Mouse (Mus musculus) adrenal gland, adult 18-20 months (tissue): Measurements from ENCODE around the gene Lin37. TPM values are rescaled to one million over a fixed set of nuclear protein-coding genes. Genes with fewer than 3 reads are reported as not detected.

ENCODE experiments used
- DNase-seq, 2 experiments: peaks; one replicate each; pipeline ENCODE4 v3.0.0; 2021 to 2022; ENCODE audit warnings: low spot score in 2 of 2
- microRNA-seq, 2 experiments: library from miRNA; unstranded; fragments of <30 nt; microRNA quantifications; one replicate each; pipeline ENCODE4 v1.2.0; 2021; ENCODE audit warnings: borderline number of aligned reads in 2 of 2
- total RNA-seq, 2 experiments: library from RNA; stranded (reverse); gene quantifications; 1 replicate in 1 of 2; 2 replicates in 1 of 2; pipeline ENCODE4 v1.2.3; 2021

Lin37 gene
- total RNA-seq, 2 experiments from 2014 or later = 47.0 to 59.3 TPM

- no peak for DNase-seq
These were observed 41.3 kb downstream of the Lin37 start for GRCm38 (mm10) chr7:30518325-30518724.

DNA sequence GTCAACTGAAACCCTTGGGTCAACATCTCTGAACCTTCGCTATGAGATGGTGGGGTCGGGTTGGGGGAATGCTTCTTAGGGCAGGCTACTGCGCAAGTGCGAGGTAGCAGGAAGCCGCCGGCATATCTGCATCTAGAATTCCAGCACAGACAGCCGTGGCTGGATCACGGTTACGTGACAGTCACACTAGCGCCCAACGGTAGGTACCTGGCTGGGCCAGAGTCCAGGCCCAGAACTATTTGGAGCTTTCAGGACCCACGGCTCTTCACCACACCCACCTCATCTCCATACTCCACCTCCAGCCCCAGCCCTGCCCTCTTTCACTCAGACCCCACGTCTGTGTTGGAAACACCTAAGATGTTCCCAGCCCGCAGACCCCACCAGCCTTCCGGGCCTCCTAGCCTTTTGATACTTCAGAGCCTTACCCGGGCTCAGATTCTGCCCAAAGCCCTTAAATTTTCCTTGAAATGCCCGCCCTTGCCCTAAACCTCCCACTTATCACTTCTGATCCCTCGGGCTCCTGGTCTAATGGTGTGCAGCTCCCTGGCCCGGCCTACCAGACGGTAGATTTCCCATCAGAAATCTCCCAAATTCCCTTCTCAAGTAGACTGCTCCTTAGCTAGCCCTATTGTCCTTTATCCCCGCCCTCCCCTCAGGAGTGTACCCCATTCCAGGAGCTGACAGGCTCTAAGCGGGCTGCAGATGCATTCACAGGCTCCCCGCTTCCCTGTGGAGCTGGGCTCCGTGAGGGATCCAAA lies 44.5 kb downstream of the Lin37 start:
- DNase-seq = no peak

- DNase-seq = no peak
These were observed 51.6 kb downstream of the Lin37 start for GRCm38 (mm10) chr7:30508061-30508460.

Small RNA genes lying within 50 kb of the gene (microRNA-seq; reads per million reads assigned to microRNA genes)
- gene Gm38670 (0.95 to 2.4 reads per million in 2 experiments), gene Mir3569 (0 reads per million in 2 experiments)

Other genes with a start within 250 kb of the Lin37 start
- gene Syne4, start 245.0 kb downstream of the Lin37 start, total RNA-seq = 10 to 100 TPM; 21.8 to 31.5 TPM
- gene E130208F15Rik, start 238.1 kb downstream of the Lin37 start, total RNA-seq = 1 to 10 TPM in 1 of 2 experiments, under 1 TPM in 1; 0.63 to 1.0 TPM
- gene Sdhaf1, start 235.9 kb downstream of the Lin37 start, total RNA-seq = 10 to 100 TPM in 1 of 2 experiments, 1 to 10 TPM in 1; 8.8 to 12.0 TPM
- 1 to 10 TPM; 6.7 to 8.5 TPM for gene Lrfn3, start 197.1 kb downstream of the Lin37 start, total RNA-seq
- gene Tyrobp, start 146.1 kb downstream of the Lin37 start, total RNA-seq = 10 to 100 TPM; 34.7 to 68.5 TPM
- gene Hcst, start 140.0 kb downstream of the Lin37 start, total RNA-seq = 1 to 10 TPM; 1.5 to 1.9 TPM
- gene Nfkbid, start 138.1 kb downstream of the Lin37 start, total RNA-seq = 1 to 10 TPM; 1.6 to 2.0 TPM
- 10 to 100 TPM; 31.8 to 40.6 TPM for gene Aplp1, start 114.3 kb downstream of the Lin37 start, total RNA-seq
- not detected for gene Kirrel2, start 102.1 kb downstream of the Lin37 start, total RNA-seq
- not detected for gene Nphs1, start 101.5 kb downstream of the Lin37 start, total RNA-seq
- gene Prodh2, start 66.2 kb downstream of the Lin37 start, total RNA-seq = 1 to 10 TPM in 1 of 2 experiments, not detected in 1; 1.2 TPM
- 1 to 10 TPM; 1.8 to 2.7 TPM for gene Arhgap33, start 24.8 kb downstream of the Lin37 start, total RNA-seq
- 10 to 100 TPM; 26.3 to 34.9 TPM for gene Hspb6, start 7.7 kb downstream of the Lin37 start, total RNA-seq
- 1 to 10 TPM; 6.5 to 6.9 TPM for gene Proser3, start 7.5 kb downstream of the Lin37 start, total RNA-seq
- gene U2af1l4, start 3.5 kb upstream of the Lin37 start, total RNA-seq = 10 to 100 TPM; 67.1 to 67.4 TPM
- gene Gm49396, start 3.5 kb upstream of the Lin37 start, total RNA-seq = 1 to 10 TPM; 4.6 to 8.2 TPM
- 100 to 1,000 TPM; 130 to 154 TPM for gene Psenen, start 3.8 kb upstream of the Lin37 start, total RNA-seq
- gene Igflr1, start 5.6 kb upstream of the Lin37 start, total RNA-seq = 1 to 10 TPM; 3.6 to 4.3 TPM
- gene Kmt2b, start 28.9 kb upstream of the Lin37 start, total RNA-seq = 10 to 100 TPM; 37.8 to 56.6 TPM
- under 1 TPM in 1 of 2 experiments, not detected in 1; 0.83 TPM for gene Zbtb32, start 39.1 kb upstream of the Lin37 start, total RNA-seq
- under 1 TPM; 0.19 to 0.20 TPM for gene Upk1a, start 53.0 kb upstream of the Lin37 start, total RNA-seq
- 1,000 to 10,000 TPM; 1,148 to 1,842 TPM for gene Cox6b1, start 66.3 kb upstream of the Lin37 start, total RNA-seq
- gene Etv2, start 76.0 kb upstream of the Lin37 start, total RNA-seq = not detected
- gene Rbm42, start 90.5 kb upstream of the Lin37 start, total RNA-seq = 10 to 100 TPM; 84.9 to 86.7 TPM
- 1 to 10 TPM; 6.9 to 7.9 TPM for gene Haus5, start 105.2 kb upstream of the Lin37 start, total RNA-seq
- not detected for gene Pmis2, start 111.8 kb upstream of the Lin37 start, total RNA-seq
- 1 to 10 TPM; 2.7 to 6.4 TPM for gene 2200002J24Rik, start 139.1 kb upstream of the Lin37 start, total RNA-seq
- 1 to 10 TPM; 1.3 to 2.6 TPM for gene Atp4a, start 152.4 kb upstream of the Lin37 start, total RNA-seq
- gene Tmem147, start 169.7 kb upstream of the Lin37 start, total RNA-seq = 100 to 1,000 TPM; 197 to 214 TPM
- under 1 TPM in 1 of 2 experiments, not detected in 1; 0.20 TPM for gene Gapdhs, start 183.8 kb upstream of the Lin37 start, total RNA-seq
- 100 to 1,000 TPM; 145 to 483 TPM for gene Sbsn, start 191.6 kb upstream of the Lin37 start, total RNA-seq
- 1 to 10 TPM; 4.2 to 6.0 TPM for gene Dmkn, start 203.9 kb upstream of the Lin37 start, total RNA-seq
- 1 to 10 TPM in 1 of 2 experiments, not detected in 1; 2.5 TPM for gene Krtdap, start 228.1 kb upstream of the Lin37 start, total RNA-seq